Mouse (Mus musculus) lung, postnatal 0 days (tissue): ENCODE data around the gene Il10rb. TPM values are rescaled to one million over a fixed set of nuclear protein-coding genes. Genes with fewer than 3 reads are reported as not detected.
A peak's percentile ranks its signal among the peaks of the same experiment; 100 is the strongest.

ENCODE experiments used
- ATAC-seq: fragments of 200-750 bp; cut with Nextera tagmentation; 2 replicates; pipeline ENCODE4 v1.8.0; 2017; ENCODE audit warnings: moderate library complexity
- DNase-seq: peaks from one replicate; pipeline ENCODE4 v3.0.0-alpha.2; 2016; ENCODE audit warnings: low spot score
- H3K27ac ChIP-seq: fragments of 300-500 bp; sonication (generic); 2 replicates; pipeline ENCODE4 v1.5.1; 2014; ENCODE audit warnings: antibody characterized with exemption, mild to moderate bottlenecking, low read length, mixed read lengths
- H3K27me3 ChIP-seq: fragments of 300-500 bp; sonication (generic); replicated peaks from 2 replicates; pipeline ENCODE4 v1.6.1; 2014; ENCODE audit warnings: low read length, mixed read lengths; ENCODE audit not compliant: insufficient read depth
- H3K36me3 ChIP-seq: fragments of 300-500 bp; sonication (generic); 2 replicates; pipeline ENCODE4 v1.6.1; 2014; ENCODE audit warnings: low read length, mixed read lengths; ENCODE audit not compliant: insufficient read depth
- H3K4me1 ChIP-seq: fragments of 300-500 bp; sonication (generic); 2 replicates; pipeline ENCODE4 v1.6.1; 2014; ENCODE audit warnings: antibody characterized with exemption, low read depth, low read length, mixed read lengths; ENCODE audit not compliant: insufficient read depth
- H3K4me2 ChIP-seq: fragments of 300-500 bp; sonication (generic); replicated peaks from 2 replicates; pipeline ENCODE4 v1.6.1; 2014; ENCODE audit warnings: low read depth, mild to moderate bottlenecking, low read length, moderate library complexity, mixed read lengths
- H3K4me3 ChIP-seq: fragments of 300-500 bp; sonication (generic); 2 replicates; pipeline ENCODE4 v1.5.1; 2014; ENCODE audit warnings: low read depth, low read length
- H3K9ac ChIP-seq: fragments of 300-500 bp; sonication (generic); replicated peaks from 2 replicates; pipeline ENCODE4 v1.6.1; 2014; ENCODE audit warnings: low read depth, mild to moderate bottlenecking
- H3K9me3 ChIP-seq: fragments of 300-500 bp; sonication (generic); 2 replicates; pipeline ENCODE4 v1.6.1; 2016; ENCODE audit warnings: low read length, mixed read lengths
- CTCF ChIP-seq: IDR thresholded peaks from 2 replicates; pipeline ENCODE4 v1.5.1; 2016; ENCODE audit warnings: antibody characterized with exemption, mild to moderate bottlenecking
- EP300 ChIP-seq: IDR thresholded peaks from 2 replicates; pipeline ENCODE4 v1.6.1; 2016; ENCODE audit warnings: antibody characterized with exemption, mild to moderate bottlenecking, control low read depth
- WGBS: fragments of 180-500 bp; shearing (Covaris S2); extraction: QIAGEN DNeasy Blood & Tissue Kit; methylation state at CpG from one replicate; pipeline ENCODE4 v1.1.7; 2014; 5-methylcytosine and 5-hydroxymethylcytosine counted together
- polyA plus RNA-seq: library from polyadenylated mRNA; unstranded; fragments of >200 nt; fragmentation: Nextera tagmentation; extraction: Ambion mirVana; gene quantifications from 2 replicates; pipeline ENCODE4 v1.2.1, GENCODE M21; 2015

Il10rb gene
- polyA plus RNA-seq, 1 experiment from 2014 or later = 90.5 TPM

GRCm38 (mm10) chr16:91380151-91380550 lies 25.8 kb upstream of the Il10rb start:
- Histone ChIP-seq H3K9ac (no peak overlapping the region), H3K36me3 (no peaks in the 10 kb centered on the region), H3K4me3 (no peak overlapping the region), H3K9me3 (no peaks in the 10 kb centered on the region), H3K4me2 (no peak overlapping the region), H3K27me3 (no peaks in the 10 kb centered on the region), H3K4me1 (peaks cover 21% of the 10 kb centered on the region), H3K27ac (no peak overlapping the region)
- 59% methylated on average over 5 of the region's 5 CpGs for WGBS
- DNase-seq (no peak), ATAC-seq (no peak)
- TF ChIP-seq CTCF (no peak), EP300 (no peak)

GRCm38 (mm10) chr16:91381606-91382005 lies 24.4 kb upstream of the Il10rb start:
- DNase-seq (no peak), ATAC-seq (no peak)
- no peaks in the 10 kb centered on the region for H3K27me3 ChIP-seq
- H3K4me3 ChIP-seq = no peak overlapping the region
- H3K4me1 ChIP-seq = peaks cover 21% of the 10 kb centered on the region
- WGBS = 61% methylated on average over 4 of the region's 4 CpGs
- H3K4me2 ChIP-seq = no peak overlapping the region
- H3K27ac ChIP-seq = no peak overlapping the region
- H3K9ac ChIP-seq = no peak overlapping the region
- H3K9me3 ChIP-seq = no peaks in the 10 kb centered on the region
- no peaks in the 10 kb centered on the region for H3K36me3 ChIP-seq
- TF ChIP-seq CTCF = no peak
- no peak for TF ChIP-seq EP300

- DNase-seq (no peak), ATAC-seq (no peak)
- Histone ChIP-seq H3K9me3 (no peaks in the 10 kb centered on the region), H3K27ac (no peak overlapping the region), H3K27me3 (no peaks in the 10 kb centered on the region), H3K4me2 (no peak overlapping the region), H3K4me1 (peaks cover 19% of the 10 kb centered on the region), H3K36me3 (no peaks in the 10 kb centered on the region), H3K4me3 (no peak overlapping the region), H3K9ac (no peak overlapping the region)
- no peak for TF ChIP-seq EP300
- no peak for TF ChIP-seq CTCF
- WGBS = 85% methylated on average over 9 of the region's 9 CpGs
Observed at GRCm38 (mm10) chr16:91382261-91382790, 23.6 kb upstream of the Il10rb start.

GRCm38 (mm10) chr16:91384221-91384620 lies 21.7 kb upstream of the Il10rb start:
- 62% methylated on average over 4 of the region's 4 CpGs for WGBS
- H3K4me3 ChIP-seq = no peak overlapping the region
- no peak for DNase-seq
- TF ChIP-seq EP300 (peak; percentile 57), CTCF (no peak)
- H3K9me3 ChIP-seq = no peaks in the 10 kb centered on the region
- 0 out of 2 replicates have a peak, but pooled peaks cover 11% of the 10 kb centered on the region for H3K36me3 ChIP-seq
- H3K27ac ChIP-seq = no peak overlapping the region
- H3K4me1 ChIP-seq = peaks cover 3% of the 10 kb centered on the region
- no peaks in the 10 kb centered on the region for H3K27me3 ChIP-seq
- no peak overlapping the region for H3K9ac ChIP-seq
- 0 out of 2 replicates have a peak, but pooled peaks have one; percentile 12 for ATAC-seq
- H3K4me2 ChIP-seq = no peak overlapping the region

GRCm38 (mm10) chr16:91385621-91386020 lies 20.3 kb upstream of the Il10rb start:
- Histone ChIP-seq H3K9ac (no peak overlapping the region), H3K9me3 (no peaks in the 10 kb centered on the region), H3K4me3 (no peak overlapping the region), H3K36me3 (0 out of 2 replicates have a peak, but pooled peaks cover 15% of the 10 kb centered on the region), H3K27me3 (no peaks in the 10 kb centered on the region), H3K4me1 (no peaks in the 10 kb centered on the region; the same call in none of the 2 replicates), H3K4me2 (no peak overlapping the region), H3K27ac (peak overlapping the region; percentile 74)
- peak; percentile 85 for DNase-seq
- TF ChIP-seq EP300 = peak; percentile 67
- peak; percentile 45 for TF ChIP-seq CTCF
- 27% methylated on average over 10 of the region's 10 CpGs for WGBS
- peak; percentile 88 for ATAC-seq

GRCm38 (mm10) chr16:91386419-91387120 lies 19.4 kb upstream of the Il10rb start:
- no peak for ATAC-seq
- no peak for DNase-seq
- Histone ChIP-seq H3K9ac (no peak overlapping the region), H3K27me3 (no peaks in the 10 kb centered on the region), H3K4me2 (no peak overlapping the region), H3K4me3 (no peak overlapping the region), H3K4me1 (no peaks in the 10 kb centered on the region; the same call in none of the 2 replicates), H3K27ac (0 out of 2 replicates have a peak overlapping the region, but pooled peaks have one; percentile 74), H3K36me3 (0 out of 2 replicates have a peak, but pooled peaks cover 15% of the 10 kb centered on the region), H3K9me3 (no peaks in the 10 kb centered on the region)
- WGBS = 85% methylated on average over 10 of the region's 10 CpGs
- TF ChIP-seq EP300 (no peak), CTCF (no peak)
